Mouse (Mus musculus): Measurements from ENCODE around the gene Gm28038. TPM values are rescaled to one million over a fixed set of nuclear protein-coding genes. Genes with fewer than 3 reads are reported as not detected.

Gm28038 gene
- polyA plus RNA-seq, 1 experiment from 2014 or later = not detected

DNA sequence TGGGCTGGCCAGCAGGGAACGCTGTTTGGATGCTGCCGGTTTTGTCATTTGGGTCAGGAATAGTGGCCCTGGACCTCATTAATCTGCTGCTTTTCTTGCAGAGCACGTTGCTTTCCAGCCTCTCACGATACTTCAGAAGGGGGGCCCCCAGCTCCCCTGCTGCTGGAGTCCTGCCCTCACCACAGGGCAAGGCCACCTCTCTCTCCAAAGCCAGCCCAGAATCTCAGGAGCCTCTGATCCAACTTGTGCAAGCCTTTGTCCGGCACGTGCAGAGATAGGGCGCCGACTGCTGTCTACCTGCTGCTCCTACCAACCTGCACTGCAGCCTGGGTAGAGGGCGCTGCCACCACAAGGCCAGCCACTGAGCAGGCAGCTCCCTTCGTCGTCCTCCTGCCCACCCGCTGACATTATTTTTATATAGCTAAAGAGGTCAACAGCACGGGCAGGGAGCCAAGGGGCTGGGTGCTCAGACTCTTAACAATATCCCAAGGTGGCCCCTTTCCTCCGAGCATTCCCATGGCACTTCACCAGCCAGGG is 62.8 kb downstream of the Gm28038 start:
- Histone ChIP-seq H3K9ac (no peak overlapping the region), H3K4me1 (replicated peaks) (no peaks in the 10 kb centered on the region), H3K36me3 (peaks cover 100% of the 10 kb centered on the region), H3K27me3 (no peaks in the 10 kb centered on the region), H3K27ac (replicated peaks) (no peak overlapping the region), H3K4me2 (no peak overlapping the region), H3K4me3 (no peak overlapping the region), H3K9me3 (no peaks in the 10 kb centered on the region)
- 74% methylated on average over 14 of the region's 14 CpGs for WGBS
- ATAC-seq (ENCODE audit: low read depth) = no peak

DNA sequence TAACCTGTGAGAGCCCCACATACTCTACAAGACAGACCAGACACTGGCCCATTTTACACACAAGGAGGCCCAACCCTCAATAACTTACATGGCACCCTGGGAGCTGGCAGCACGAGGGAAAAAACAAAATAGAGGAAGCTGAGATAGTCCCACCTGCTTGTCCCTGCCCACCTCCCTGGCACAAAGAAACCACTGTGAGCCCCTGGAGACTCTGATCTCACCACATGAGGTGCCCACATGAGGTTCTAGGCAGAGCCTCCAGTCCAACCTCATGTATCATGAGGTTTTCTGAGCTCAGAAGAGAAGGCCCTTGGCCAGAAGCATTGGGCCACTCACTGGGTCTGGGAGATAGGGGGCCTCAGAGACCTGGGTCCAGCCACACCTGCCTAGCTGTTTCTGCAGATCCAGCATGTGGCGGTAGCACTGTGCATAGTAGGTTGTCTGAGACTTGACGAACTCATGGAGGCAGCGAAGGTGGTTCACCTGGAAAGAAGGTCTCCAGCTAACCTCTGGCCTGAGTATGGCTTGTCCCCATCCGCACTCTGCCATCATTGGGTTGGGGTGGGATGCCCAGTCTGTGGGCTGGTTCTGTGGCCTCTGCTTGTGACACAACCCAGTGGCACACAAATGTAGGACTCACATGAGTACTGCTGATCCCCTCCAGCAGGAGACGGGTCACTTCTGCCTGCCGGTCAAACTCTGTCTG is 65.3 kb downstream of the Gm28038 start:
- no peak overlapping the region for H3K4me2 ChIP-seq
- 93% methylated on average over 7 of the region's 7 CpGs for WGBS
- H3K9me3 ChIP-seq = no peaks in the 10 kb centered on the region
- H3K9ac ChIP-seq = no peak overlapping the region
- no peak overlapping the region for H3K4me3 ChIP-seq
- no peak overlapping the region for H3K27ac ChIP-seq (replicated peaks)
- no peaks in the 10 kb centered on the region for H3K4me1 ChIP-seq (replicated peaks)
- no peaks in the 10 kb centered on the region for H3K27me3 ChIP-seq
- ATAC-seq (ENCODE audit: low read depth) = no peak
- H3K36me3 ChIP-seq = peaks cover 100% of the 10 kb centered on the region

DNA sequence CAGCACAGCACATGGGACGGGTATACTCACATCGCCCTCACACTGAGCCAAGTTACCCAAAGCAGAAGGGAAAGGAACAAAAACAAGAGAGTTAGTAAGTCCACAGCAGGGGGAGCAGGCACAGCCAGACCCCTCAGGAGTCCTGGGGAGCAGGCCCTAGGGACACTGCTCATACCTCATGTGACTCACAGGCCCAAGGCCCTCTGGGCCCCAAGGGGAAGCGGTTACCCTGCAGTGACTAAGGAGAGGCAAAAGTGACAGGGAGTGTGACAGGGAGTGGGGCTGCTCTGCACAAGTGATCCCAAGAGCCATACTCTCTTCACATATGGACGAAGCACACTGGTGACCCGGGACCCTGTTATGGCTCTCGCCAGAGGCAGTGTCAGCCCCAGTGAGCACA is 68.4 kb downstream of the Gm28038 start:
- no peaks in the 10 kb centered on the region for H3K27me3 ChIP-seq
- peaks cover 89% of the 10 kb centered on the region for H3K36me3 ChIP-seq
- H3K4me1 ChIP-seq (replicated peaks) = no peaks in the 10 kb centered on the region
- H3K4me3 ChIP-seq = no peak overlapping the region
- H3K4me2 ChIP-seq = no peak overlapping the region
- H3K9me3 ChIP-seq = no peaks in the 10 kb centered on the region
- no peak for ATAC-seq (ENCODE audit: low read depth)
- no peak overlapping the region for H3K9ac ChIP-seq
- WGBS = 89% methylated on average over 6 of the region's 6 CpGs
- H3K27ac ChIP-seq (replicated peaks) = no peak overlapping the region

Other genes with a start within 250 kb of the Gm28038 start
- gene Wdr34, start 232.2 kb upstream of the Gm28038 start, polyA plus RNA-seq (2015; fragmentation: Nextera tagmentation; extraction: Ambion mirVana) = 49.6 and 53.5 TPM in 2 replicates
- 338 and 380 TPM in 2 replicates for gene Set, start 223.7 kb upstream of the Gm28038 start, polyA plus RNA-seq (2015; fragmentation: Nextera tagmentation; extraction: Ambion mirVana)
- gene Pkn3, start 203.4 kb upstream of the Gm28038 start, polyA plus RNA-seq (2015; fragmentation: Nextera tagmentation; extraction: Ambion mirVana) = 1.8 and 2.7 TPM in 2 replicates
- 26.5 and 32.5 TPM in 2 replicates for gene Zdhhc12, start 187.4 kb upstream of the Gm28038 start, polyA plus RNA-seq (2015; fragmentation: Nextera tagmentation; extraction: Ambion mirVana)
- 11.8 and 12.8 TPM in 2 replicates for gene Zer1, start 156.5 kb upstream of the Gm28038 start, polyA plus RNA-seq (2015; fragmentation: Nextera tagmentation; extraction: Ambion mirVana)
- gene Tbc1d13, start 147.3 kb upstream of the Gm28038 start, polyA plus RNA-seq (2015; fragmentation: Nextera tagmentation; extraction: Ambion mirVana) = 9.4 and 11.7 TPM in 2 replicates
- gene Endog, start 109.5 kb upstream of the Gm28038 start, polyA plus RNA-seq (2015; fragmentation: Nextera tagmentation; extraction: Ambion mirVana) = 15.6 and 17.3 TPM in 2 replicates
- gene Spout1, start 102.6 kb upstream of the Gm28038 start, polyA plus RNA-seq (2015; fragmentation: Nextera tagmentation; extraction: Ambion mirVana) = 59.0 and 61.0 TPM in 2 replicates
- gene Kyat1, start 75.2 kb upstream of the Gm28038 start, polyA plus RNA-seq (2015; fragmentation: Nextera tagmentation; extraction: Ambion mirVana) = 13.1 and 13.3 TPM in 2 replicates
- 50.7 and 54.8 TPM in 2 replicates for gene Lrrc8a, start 43.3 kb upstream of the Gm28038 start, polyA plus RNA-seq (2015; fragmentation: Nextera tagmentation; extraction: Ambion mirVana)
- gene Gm28035, start 40.5 kb upstream of the Gm28038 start, polyA plus RNA-seq (2015; fragmentation: Nextera tagmentation; extraction: Ambion mirVana) = 0.23 and 0.24 TPM in 2 replicates
- gene Phyhd1, start 14.8 kb upstream of the Gm28038 start, polyA plus RNA-seq (2015; fragmentation: Nextera tagmentation; extraction: Ambion mirVana) = 4.3 and 4.8 TPM in 2 replicates
- gene Dolk, start 5.3 kb downstream of the Gm28038 start, polyA plus RNA-seq (2015; fragmentation: Nextera tagmentation; extraction: Ambion mirVana) = 33.1 and 35.6 TPM in 2 replicates
- 19.7 and 26.7 TPM in 2 replicates for gene Nup188, start 5.4 kb downstream of the Gm28038 start, polyA plus RNA-seq (2015; fragmentation: Nextera tagmentation; extraction: Ambion mirVana)
- 131 and 147 TPM in 2 replicates for gene Sh3glb2, start 78.3 kb downstream of the Gm28038 start, polyA plus RNA-seq (2015; fragmentation: Nextera tagmentation; extraction: Ambion mirVana)
- gene Miga2, start 83.2 kb downstream of the Gm28038 start, polyA plus RNA-seq (2015; fragmentation: Nextera tagmentation; extraction: Ambion mirVana) = 26.0 and 26.3 TPM in 2 replicates
- 51.4 and 52.0 TPM in 2 replicates for gene Dolpp1, start 111.2 kb downstream of the Gm28038 start, polyA plus RNA-seq (2015; fragmentation: Nextera tagmentation; extraction: Ambion mirVana)
- 22.2 and 23.0 TPM in 2 replicates for gene Crat, start 134.8 kb downstream of the Gm28038 start, polyA plus RNA-seq (2015; fragmentation: Nextera tagmentation; extraction: Ambion mirVana)
- 124 and 126 TPM in 2 replicates for gene Ptpa, start 135.0 kb downstream of the Gm28038 start, polyA plus RNA-seq (2015; fragmentation: Nextera tagmentation; extraction: Ambion mirVana)
- 2.1 and 3.1 TPM in 2 replicates for gene Ier5l, start 193.2 kb downstream of the Gm28038 start, polyA plus RNA-seq (2015; fragmentation: Nextera tagmentation; extraction: Ambion mirVana)